Mouse (Mus musculus) erythroblast, adult 5-6 weeks (primary cell): Measurements from ENCODE around the gene Sestd1. TPM values are rescaled to one million over a fixed set of nuclear protein-coding genes. Genes with fewer than 3 reads are reported as not detected.

Source experiments
- ATAC-seq: replicated peaks from 2 replicates; pipeline ENCODE4 v1.8.0; 2016; ENCODE audit warnings: moderate number of reproducible peaks, mild to moderate bottlenecking, moderate TSS enrichment, inconsistent platforms; ENCODE audit not compliant: poor library complexity, low FRiP score, severe bottlenecking
- total RNA-seq, 2 experiments: library from RNA; stranded (forward) in 1 of 2; stranded (reverse) in 1 of 2; fragments of 150-400 nt in 1 of 2; fragments of 200-764, 138-1000 nt in 1 of 2; gene quantifications; 2 replicates each; pipeline versions ENCODE4 v1.2.3 to v1.2.4; 2015 to 2017; ENCODE audit warnings: low replicate concordance in 2 of 2

The Sestd1 gene
- total RNA-seq, 2 experiments from 2014 or later: 0.38 to 0.51 TPM

DNA sequence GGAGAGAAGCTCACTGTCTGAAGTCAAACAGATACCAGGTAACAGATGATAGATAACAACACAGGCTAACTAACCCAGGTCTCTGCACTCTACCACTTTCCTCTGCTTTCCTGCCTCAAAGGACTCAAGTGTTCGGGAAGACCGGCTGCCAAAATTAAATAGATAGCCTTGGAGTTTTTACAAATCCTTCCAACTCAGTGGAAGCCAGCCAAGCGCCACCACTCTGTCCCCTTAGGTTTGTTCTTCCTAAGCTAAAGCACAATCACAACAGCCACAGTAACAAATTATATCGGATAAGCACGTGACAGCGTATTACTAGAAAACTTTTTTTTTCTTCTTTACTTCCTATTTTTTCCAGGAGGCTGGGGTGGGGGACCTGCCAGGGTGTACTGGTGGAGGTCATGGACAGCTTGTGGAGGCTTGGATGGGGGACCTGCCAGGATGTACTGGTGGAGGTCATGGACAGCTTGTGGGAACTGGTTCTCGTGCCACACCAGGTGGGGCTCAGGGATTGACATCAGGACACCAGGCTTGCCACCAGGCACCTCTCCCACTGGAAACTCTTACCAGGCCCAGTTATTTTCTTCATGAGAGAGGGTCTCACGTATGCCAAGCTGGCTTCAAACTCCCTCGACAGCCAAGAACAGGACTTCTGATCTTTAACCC lies 5.3 kb downstream of the Sestd1 start:
- ATAC-seq: no peak

DNA sequence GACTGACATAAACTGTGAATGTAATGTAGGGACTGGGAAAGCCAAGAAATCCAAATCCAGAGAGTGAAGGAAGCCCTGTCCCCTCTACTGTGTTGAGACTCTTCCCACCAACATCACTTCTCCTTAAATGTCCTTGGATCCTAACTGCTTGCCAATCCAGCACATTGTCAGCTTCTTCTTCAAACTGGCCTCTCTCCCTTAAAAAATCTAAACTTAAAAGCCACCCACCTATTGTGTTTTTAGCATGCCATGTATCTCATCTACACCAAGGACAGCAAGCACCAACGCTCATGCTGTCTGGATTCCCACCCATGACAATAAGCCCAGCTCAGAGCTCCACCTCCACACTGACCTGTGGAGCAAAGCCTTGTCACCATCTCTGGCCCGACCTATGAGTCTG lies 7.4 kb downstream of the Sestd1 start:
- ATAC-seq: no peak

DNA sequence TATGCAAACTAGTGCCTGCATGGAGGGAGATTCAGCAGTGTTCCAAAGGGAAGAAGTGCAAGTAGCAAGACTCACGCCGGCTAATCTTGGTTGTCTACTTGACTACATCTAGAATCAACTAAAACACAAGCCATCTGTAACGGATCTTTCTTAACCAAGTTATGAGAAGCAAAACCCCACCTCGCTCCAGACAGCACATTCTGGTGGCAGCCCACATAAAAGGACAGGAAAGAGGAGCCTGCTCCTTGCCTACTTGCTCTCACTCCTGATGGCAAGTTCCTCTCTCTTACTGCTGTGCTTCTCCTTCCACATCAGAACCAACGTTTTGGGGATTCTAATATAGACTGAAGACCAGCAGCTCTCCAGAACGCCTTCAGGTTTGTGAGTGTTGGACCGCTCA lies 9.6 kb downstream of the Sestd1 start:
- ATAC-seq: no peak

DNA sequence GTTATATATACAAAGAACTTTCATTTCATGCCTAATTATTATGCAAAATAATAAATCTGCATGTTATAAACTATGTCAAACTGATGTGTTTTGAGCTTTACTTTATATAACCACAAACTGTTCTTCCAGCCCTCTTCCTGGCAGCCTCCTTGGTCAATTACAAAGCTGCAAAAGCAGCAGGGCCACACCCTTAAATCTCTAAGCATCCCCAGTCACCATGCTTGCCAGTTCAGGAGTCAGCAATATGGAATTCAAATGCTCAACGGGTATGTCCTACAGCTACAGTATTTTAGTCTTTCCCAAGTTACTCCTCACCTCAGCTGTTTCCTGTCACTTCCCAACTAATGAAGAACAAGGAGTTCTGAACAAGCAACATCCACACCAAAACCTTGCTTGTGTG lies 10.3 kb downstream of the Sestd1 start:
- no peak for ATAC-seq

DNA sequence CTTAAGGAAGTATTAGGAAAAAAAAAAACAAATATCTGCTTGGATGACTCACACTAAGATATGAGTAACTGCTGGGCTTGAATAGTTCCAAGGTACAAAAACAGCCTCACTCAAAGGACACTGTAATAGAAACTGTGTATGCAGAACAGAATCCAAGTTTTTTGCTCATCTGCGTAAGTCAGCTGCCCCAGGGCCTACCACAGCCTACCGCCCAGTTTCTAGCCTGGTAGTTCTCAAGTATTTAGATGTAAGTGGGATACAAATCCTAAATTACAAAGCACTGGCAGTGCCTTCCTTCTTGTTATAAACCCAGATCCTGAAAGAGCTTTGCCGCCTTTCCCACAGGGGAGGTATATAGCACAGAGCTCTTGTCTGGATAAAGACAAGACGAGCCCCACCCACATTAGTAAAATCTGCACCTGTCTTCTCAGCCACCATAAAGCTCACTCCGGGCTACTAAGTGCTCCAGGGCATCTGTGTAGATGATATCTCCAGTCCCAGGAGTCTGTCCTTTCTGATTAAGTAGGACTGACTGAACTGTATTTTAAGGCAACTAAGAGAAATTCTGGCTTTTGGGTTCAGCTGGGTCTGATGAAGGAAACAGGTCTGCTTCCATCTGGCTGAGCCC lies 11.7 kb downstream of the Sestd1 start:
- ATAC-seq: no peak

DNA sequence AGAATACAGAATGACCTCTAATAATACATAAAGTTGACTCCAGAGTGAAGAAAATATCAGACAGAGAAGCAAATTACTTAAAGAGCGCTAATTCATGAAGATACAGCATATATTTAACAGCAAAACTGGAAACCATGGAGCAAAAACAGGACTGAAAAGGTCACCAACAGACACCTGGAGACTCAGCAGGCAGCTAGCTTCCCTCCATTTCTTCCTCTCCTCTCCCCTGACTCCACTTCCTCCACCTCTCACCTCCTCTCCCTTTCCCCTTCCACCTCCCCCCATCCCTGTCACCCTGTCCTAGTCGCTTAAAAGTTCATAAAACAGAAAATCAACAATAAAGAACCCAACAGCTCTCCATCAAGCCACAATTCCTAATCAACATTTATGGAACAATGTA lies 13.5 kb downstream of the Sestd1 start:
- no peak for ATAC-seq

DNA sequence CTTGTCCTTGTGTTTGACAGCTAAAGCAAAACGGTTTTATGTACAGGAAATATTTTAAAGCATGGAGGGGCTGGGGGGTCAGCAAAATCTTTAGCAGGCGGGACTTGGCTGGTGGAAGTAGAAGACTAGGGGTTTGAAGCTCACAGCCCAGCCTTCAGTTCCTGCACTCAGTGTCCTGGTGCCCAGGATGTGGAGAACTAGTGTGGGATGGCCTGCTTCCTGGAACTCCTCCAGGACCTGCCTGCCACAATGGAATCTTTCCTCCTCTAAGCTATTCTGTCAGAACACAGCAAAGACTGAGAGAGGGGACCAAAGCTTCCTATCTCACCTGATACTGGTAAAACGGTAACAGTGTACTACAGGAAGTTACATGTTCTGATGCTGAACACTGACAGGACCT lies 14.4 kb downstream of the Sestd1 start:
- ATAC-seq: no peak

DNA sequence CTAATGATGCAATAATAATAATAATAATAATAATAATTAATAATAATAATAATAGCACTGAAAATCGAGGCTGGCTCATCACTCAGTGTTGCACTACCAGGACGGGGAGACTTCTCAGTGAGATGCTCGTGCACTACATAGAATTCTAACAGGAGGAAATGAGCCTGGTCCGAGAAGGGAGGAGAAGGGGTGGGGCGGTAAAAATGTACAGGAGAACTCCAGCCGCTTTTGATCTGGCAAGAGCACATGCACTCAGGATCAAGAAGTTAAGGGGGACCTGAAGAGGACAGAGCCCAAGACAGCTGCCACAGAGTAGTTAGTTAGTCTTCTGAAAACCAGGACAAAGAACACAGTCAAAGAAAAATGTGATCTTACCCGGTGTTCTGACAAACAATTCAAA lies 15.1 kb downstream of the Sestd1 start:
- ATAC-seq: no peak

DNA sequence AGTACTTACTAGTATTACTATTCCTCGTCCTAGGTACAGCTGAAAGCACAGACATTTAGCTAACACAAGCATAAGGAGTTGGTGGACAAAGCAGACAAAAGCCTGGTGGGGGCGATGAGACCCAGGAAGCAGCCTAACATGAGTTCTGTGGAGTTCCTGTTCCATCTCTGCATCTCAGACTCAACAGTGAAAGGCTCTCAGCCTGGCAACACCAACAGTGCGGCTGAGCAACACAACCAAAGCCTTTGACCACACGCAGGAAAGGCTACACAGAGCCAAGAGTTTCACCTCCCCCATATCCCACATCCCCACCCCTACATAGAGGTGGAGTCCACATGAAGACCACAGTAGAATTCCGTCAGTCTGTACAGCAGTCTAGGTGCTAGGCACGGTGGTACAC lies 15.8 kb downstream of the Sestd1 start:
- ATAC-seq: no peak

DNA sequence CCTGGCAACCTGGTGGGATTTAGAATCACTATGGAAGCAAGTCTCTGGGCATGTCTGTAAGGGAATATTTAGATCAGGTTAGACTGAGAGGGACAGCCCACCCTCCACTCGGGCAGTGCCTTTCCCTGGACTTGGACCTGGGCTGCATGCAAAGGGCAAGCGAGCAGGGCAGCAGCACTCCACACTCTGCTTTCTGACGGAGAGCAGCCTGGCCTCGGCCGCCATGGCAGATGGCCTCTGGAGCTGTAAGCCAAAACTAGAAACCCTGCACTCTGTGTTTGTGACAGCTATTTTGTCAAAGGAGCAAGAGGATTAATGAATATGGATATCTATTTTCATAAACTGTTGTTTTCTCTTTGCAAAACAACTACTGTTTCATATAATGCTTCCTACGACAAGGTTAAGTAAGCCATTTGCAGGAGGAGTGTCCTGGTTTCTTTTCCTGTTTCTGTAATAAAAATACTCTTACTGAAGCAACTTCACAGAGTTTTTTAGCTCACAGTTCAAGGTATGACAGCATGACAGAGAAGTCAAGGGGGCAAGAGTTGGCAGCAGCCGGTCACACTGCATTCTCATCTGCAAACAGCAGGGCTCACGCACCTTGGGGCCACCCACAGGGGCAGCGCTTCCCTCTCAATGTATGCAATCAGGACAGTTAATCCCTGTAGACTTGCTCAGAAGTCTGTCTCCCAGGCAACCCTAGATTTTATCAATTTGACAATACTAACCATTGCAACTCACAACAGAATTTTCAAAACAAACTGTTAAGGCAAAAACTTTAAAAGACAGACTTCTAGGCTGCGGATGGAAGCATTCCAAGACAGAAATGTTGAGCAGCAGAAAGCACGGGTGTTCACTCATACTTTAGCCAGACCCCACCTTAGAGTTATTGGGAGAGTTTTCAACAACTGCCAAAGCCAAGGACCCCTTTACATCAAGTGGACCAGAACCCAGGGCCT lies 16.6 kb downstream of the Sestd1 start:
- ATAC-seq: no peak

DNA sequence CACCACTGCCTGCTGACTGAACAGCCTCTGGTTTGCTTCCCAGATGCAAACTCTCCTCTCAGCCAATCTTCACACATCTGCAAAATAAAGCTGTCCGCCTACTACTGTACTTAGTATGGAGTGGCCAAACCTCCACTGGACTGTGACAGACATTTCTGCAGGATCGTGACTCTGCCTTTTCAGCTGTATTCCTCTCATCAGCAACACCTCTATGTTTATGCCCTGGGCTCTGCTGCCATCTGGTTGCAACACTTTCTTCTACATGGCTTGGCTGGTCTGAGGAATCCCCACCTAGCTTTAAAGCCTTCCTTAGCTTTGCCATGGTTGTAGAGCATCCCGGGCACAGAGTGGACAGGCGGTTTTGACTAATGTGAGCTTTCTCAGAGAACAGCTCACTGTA lies 20.3 kb downstream of the Sestd1 start:
- ATAC-seq: no peak

DNA sequence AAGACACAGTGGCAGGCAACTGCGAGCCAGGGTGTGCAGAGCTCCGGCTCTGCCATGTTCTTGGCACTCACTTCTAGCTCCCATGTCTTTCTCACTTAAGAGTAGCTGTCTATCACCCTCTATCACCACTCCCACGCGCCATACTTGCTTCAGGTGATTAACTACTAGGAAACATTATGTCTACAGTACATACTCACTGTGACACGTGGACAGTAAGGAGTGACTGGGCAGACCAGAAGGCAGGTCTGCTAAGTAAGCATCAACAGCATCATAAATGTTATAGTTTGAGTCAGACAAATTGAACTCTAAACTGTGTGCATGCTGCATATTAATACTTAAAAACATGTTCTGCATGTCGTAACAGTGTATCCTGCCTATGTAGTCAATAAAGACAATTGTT lies 27.2 kb downstream of the Sestd1 start:
- ATAC-seq: no peak

DNA sequence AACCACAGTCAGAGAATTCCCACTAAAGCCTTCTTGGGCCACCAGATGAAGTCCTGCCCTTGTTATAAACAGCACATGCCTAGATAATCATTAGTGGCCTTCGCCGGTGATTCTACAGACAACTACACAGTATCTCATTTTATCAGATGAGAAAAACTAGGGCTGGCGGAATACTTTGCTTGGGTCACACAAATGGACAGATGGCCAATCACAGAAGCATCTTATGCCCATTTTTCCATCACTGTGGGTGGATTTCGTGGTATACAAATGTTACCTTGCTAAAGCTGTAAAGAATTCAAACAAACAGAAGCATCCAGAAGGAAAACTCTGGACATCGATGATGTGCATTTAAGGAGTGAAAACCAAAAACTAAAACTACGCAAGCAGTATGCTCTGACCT lies 28.7 kb downstream of the Sestd1 start:
- no peak for ATAC-seq

DNA sequence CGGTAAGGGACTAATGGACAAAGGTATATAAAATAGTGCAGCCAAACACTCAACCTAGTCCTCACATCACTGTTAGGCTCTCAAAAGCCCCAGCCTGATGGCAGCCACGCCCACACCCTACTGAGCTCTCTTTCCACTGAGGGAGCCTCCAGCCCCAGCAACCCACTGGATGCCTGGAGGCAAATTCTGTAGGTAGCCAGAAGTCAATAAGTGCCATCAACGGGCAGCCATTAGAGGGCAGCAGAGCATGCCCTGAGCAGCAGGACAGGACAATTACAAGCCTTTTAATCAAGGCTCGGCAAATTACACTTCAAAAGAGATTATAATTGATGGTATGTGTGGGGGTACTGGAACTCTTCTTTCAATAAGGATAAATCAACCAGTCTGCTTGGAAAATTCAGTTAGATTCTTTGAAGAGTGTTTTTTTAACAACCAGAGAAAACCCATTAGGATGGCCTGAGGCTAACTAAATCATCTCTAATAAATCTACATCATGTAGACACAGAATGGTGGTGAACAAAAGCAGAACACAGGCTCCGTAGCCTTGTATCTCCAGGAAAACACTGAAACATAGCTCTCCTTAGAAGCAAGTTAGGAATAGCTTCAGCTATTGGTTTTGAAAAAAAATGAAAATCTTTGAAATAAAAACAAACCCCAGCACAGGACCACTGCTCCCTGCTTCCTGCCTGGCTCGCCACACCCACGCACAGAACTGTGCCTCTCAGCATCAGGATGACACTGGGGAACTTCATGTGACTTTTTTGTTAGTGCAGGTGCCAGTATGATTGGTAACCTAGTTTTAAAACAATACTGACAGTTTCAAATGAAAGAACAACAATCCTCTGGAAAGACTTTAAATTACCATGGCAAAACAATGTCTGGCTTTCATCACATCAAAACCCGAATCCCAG lies 30.4 kb downstream of the Sestd1 start:
- ATAC-seq: no peak

DNA sequence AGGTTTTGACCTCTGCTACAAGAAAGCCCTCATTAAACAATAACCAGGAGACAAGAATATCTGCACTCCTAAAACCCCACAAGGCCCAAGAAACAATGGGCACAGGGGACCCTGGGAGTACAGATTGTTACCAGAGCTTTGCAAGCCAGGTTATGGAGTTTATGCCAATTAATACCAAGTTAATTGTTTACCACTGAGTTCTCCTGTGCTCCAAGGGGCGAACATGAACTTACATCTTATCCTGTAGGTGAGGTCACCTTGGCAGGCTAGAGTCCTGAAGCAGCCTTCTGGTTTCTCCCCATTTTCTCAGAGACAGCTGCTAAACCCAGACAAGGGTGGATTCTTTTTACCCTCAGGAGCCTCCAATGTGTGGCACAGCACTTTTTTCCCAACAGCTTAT lies 32.0 kb downstream of the Sestd1 start:
- ATAC-seq: no peak

DNA sequence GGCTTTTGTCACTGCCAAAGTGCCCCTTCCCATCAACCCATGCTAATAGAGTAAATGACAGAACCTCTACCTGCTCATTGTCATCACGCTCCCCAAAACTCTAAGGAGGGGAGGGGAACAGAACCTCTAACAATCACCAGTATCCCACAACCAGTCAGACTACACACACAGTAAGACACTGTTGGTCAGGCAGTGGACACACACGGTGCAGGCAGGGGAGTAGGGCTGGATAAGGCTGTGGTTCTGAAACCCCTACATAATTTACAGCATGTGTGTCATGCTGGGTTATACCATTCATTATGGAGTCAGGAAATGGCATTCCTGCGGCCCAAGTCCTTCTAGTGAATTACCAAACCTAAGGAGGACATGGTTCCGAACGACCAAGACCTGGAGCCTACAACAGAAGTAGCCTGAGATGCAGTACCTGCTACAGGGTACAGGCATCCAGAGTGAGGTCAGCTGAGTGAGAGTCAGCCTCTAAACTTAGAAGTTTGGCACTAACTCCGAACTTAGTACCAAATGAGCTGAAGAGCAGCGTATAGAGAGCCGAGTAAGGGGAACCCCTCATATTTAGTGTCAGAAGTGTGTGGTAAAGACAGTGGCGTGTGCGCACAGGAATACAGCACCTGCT lies 33.1 kb downstream of the Sestd1 start:
- ATAC-seq: no peak

DNA sequence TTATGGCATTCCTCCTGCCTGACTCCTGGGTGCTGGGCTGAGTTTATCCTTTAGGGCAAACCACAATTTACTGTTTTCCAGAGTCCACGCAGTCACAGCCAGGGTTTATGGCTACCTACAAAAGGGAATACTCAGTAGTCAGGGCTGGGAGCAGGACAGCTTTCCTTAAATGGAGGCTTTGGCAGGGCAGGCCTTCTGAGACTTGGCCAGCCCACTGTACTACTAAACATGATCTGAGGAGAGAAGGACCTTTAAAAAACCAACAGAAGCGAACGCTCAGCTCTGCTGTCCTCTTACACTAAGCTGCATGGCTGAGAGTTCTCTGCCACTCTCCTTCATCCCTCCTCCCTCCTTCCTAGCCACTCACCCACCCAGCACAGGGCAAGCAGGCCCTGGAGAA lies 34.6 kb downstream of the Sestd1 start:
- ATAC-seq: no peak

DNA sequence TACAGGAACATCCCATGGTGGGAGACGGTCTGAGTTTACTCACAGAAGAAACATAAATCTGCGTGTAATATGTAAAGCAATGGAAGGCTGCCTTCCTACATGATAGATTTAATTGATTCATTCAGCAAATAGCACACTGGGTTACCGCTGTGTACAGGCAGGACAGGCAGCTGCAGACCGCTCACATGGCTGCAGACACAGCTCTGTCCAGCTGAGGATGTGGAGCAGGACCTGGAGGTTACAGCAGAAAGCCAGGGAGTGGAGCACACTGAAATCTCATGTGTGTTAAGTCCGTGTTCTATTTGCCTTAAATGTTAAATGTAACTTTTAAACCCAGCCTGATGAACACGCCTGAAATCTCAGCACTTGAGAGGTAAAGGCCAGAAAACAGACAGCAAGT lies 38.1 kb downstream of the Sestd1 start:
- no peak for ATAC-seq

DNA sequence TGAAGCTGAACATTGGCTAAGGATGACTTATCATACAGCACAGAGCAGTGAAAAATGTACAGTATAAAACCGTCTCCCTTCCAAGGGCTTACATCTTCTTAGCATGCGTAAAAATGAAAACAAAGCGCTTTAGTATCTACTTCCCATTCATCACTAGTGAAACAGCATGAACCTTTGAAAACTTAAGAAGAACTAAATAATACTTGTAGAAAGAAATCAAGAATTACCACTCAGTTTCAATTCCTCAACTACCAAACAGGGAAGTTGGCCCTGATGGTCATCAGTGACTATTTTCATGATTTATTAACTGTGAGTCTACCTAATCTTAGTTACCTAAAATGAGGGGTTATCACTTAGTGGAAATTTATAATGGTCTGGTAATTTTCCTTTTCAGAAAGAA lies 41.8 kb downstream of the Sestd1 start:
- no peak for ATAC-seq
